In the genomic region with DNA sequence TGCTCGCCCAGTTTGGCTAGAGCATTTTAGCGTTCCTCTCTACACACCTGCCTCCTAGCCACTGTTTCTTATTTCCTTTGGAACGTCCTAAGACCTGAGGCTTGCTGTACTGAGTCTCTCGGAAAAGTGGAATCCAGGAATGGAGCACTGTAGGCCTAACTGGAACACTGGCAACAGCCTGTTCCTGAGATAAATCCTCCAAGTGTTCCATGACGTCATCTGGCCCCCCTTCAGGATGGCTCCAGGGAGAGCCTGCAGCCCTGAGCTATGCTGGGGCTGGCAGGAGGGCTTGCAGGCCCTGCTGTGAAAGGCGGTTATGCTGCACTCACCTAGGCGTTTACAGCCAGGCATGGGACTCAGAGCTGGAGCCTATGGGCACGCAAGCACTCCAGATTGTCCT, we compare ENCODE assay signal across 8 mouse cellular contexts.
DNase-seq lines count a peak whose midpoint lies in the region; ATAC-seq and TF ChIP-seq lines count a peak whose summit lies in the region.

No protein-coding gene starts in this region.

- peak overlapping the region; percentile 51 for H3K27ac ChIP-seq in heart, postnatal 0 days (ENCODE audit: low read depth)
- H3K27ac ChIP-seq in stomach, embryonic 14.5 days (ENCODE audit: low read length): no peak overlapping the region
- no peak overlapping the region for H3K27ac ChIP-seq in thymus, adult 2 months (ENCODE audit: control insufficient read depth, insufficient read depth, low read length)
- no peak overlapping the region for H3K27ac ChIP-seq in midbrain, embryonic 13.5 days

- H3K36me3 ChIP-seq in heart, postnatal 0 days (replicated peaks; ENCODE audit: control insufficient read depth, insufficient read depth, low read length): no peaks in the 10 kb centered on the region
- H3K36me3 ChIP-seq in stomach, embryonic 14.5 days (ENCODE audit: control insufficient read depth, insufficient read depth, low read length): no peaks in the 10 kb centered on the region
- 0 out of 2 replicates have a peak, but pooled peaks cover under 1% of the 10 kb centered on the region for H3K36me3 ChIP-seq in thymus, adult 2 months (ENCODE audit: control insufficient read depth, insufficient read depth, low read length)
- H3K36me3 ChIP-seq in midbrain, embryonic 13.5 days: no peaks in the 10 kb centered on the region

- H3K4me1 ChIP-seq in heart, postnatal 0 days (ENCODE audit: control insufficient read depth, insufficient read depth): peaks cover 17% of the 10 kb centered on the region
- H3K4me1 ChIP-seq in stomach, embryonic 14.5 days (ENCODE audit: control insufficient read depth, insufficient read depth, low read length): 0 out of 2 replicates have a peak, but pooled peaks cover 9% of the 10 kb centered on the region
- H3K4me1 ChIP-seq in thymus, adult 2 months (replicated peaks; ENCODE audit: control insufficient read depth, insufficient read depth, low read length): no peaks in the 10 kb centered on the region
- H3K4me1 ChIP-seq in midbrain, embryonic 13.5 days (replicated peaks): no peaks in the 10 kb centered on the region

- DNase-seq in urinary bladder, postnatal 14 days (ENCODE audit: low spot score): peak; percentile 20
- DNase-seq in urinary bladder, postnatal 25 days (ENCODE audit: low spot score): no peak
- peak; percentile 19 for DNase-seq in embryo, embryonic 9.5 days (ENCODE audit: extremely low spot score)
- DNase-seq in heart, postnatal 0 days (ENCODE audit: low spot score): peak; percentile 86
- peak; percentile 42 to 47 for DNase-seq in left cerebral cortex, postnatal 36 days (ENCODE audit: low spot score in 2 of 2)
- no peak for DNase-seq in thymus, adult 2 months

- H3K4me2 ChIP-seq in heart, postnatal 0 days (ENCODE audit: low read depth, low read length): no peak overlapping the region
- H3K4me2 ChIP-seq in stomach, embryonic 14.5 days (replicated peaks; ENCODE audit: low read depth, low read length): no peak overlapping the region
- no peak overlapping the region for H3K4me2 ChIP-seq in midbrain, embryonic 13.5 days (replicated peaks)

- intact Hi-C loops in left cerebral cortex, postnatal 36 days (cut with DNase I): loop anchor here (5.0 kb wide), 1 partner anchor 42 kb away; no protein-coding TSS in a partner anchor

- WGBS in heart, postnatal 0 days: 24% methylated on average over 8 of the region's 8 CpGs
- 33% methylated on average over 8 of the region's 8 CpGs for WGBS in stomach, embryonic 14.5 days
- 89% methylated on average over 8 of the region's 8 CpGs for WGBS in thymus, adult 2 months
- WGBS in midbrain, embryonic 13.5 days: 37% methylated on average over 8 of the region's 8 CpGs

- TF ChIP-seq EP300 in heart, postnatal 0 days (IDR thresholded peaks at IDR 0.05; ENCODE audit: low read depth): no peak

- TF ChIP-seq CTCF in heart, postnatal 0 days (IDR thresholded peaks at IDR 0.05; ENCODE audit: low read depth): no peak
- no peak for TF ChIP-seq CTCF in thymus, adult 2 months (IDR thresholded peaks at IDR 0.05; ENCODE audit: borderline replicate concordance, control insufficient read depth, extremely low read depth, insufficient read depth, low read length, poor library complexity)

- H3K9ac ChIP-seq in heart, postnatal 0 days (replicated peaks; ENCODE audit: low read depth, low read length): no peak overlapping the region
- no peak overlapping the region for H3K9ac ChIP-seq in stomach, embryonic 14.5 days (replicated peaks; ENCODE audit: low read depth, low read length)
- H3K9ac ChIP-seq in midbrain, embryonic 13.5 days (replicated peaks): no peak overlapping the region

- TF ChIP-seq POLR2A in thymus, adult 2 months (IDR thresholded peaks at IDR 0.05; ENCODE audit: control insufficient read depth, extremely low read depth, insufficient read depth, low read length, poor library complexity): no peak

- H3K27me3 ChIP-seq in heart, postnatal 0 days (ENCODE audit: control insufficient read depth, insufficient read depth, low read length): no peaks in the 10 kb centered on the region
- no peaks in the 10 kb centered on the region for H3K27me3 ChIP-seq in stomach, embryonic 14.5 days (ENCODE audit: control insufficient read depth, insufficient read depth, low read length)
- H3K27me3 ChIP-seq in thymus, adult 2 months (ENCODE audit: control insufficient read depth, insufficient read depth, low read length): no peaks in the 10 kb centered on the region
- no peaks in the 10 kb centered on the region for H3K27me3 ChIP-seq in midbrain, embryonic 13.5 days

- ATAC-seq in heart, postnatal 0 days (ENCODE audit: insufficient read depth, low read depth): peak; percentile 88
- ATAC-seq in stomach, embryonic 14.5 days (ENCODE audit: insufficient number of reproducible peaks, insufficient read depth, low FRiP score, low read depth): 0 out of 2 replicates have a peak, but pooled peaks have one; percentile 46
- ATAC-seq in midbrain, embryonic 13.5 days: no peak

- no peak overlapping the region for H3K4me3 ChIP-seq in heart, postnatal 0 days (ENCODE audit: low read depth, low read length)
- H3K4me3 ChIP-seq in stomach, embryonic 14.5 days (ENCODE audit: low read depth, low read length): no peak overlapping the region
- H3K4me3 ChIP-seq in thymus, adult 2 months (ENCODE audit: control insufficient read depth, insufficient read depth, low read length): no peak overlapping the region
- H3K4me3 ChIP-seq in midbrain, embryonic 13.5 days (replicated peaks): no peak overlapping the region

- H3K9me3 ChIP-seq in heart, postnatal 0 days (replicated peaks; ENCODE audit: control insufficient read depth, low read length): no peaks in the 10 kb centered on the region
- H3K9me3 ChIP-seq in stomach, embryonic 14.5 days (ENCODE audit: control insufficient read depth, low read depth, low read length): no peaks in the 10 kb centered on the region
- H3K9me3 ChIP-seq in midbrain, embryonic 13.5 days: no peaks in the 10 kb centered on the region

Comparison
In these comparisons a context has a peak if more than half of its experiments do, and no peak if none do; other contexts are left out.
1. DNase-seq: peak in urinary bladder, postnatal 14 days (single experiment), embryo, embryonic 9.5 days (single experiment), heart, postnatal 0 days (single experiment) and left cerebral cortex, postnatal 36 days (2 of 2); none in urinary bladder, postnatal 25 days (single experiment) and thymus, adult 2 months (single experiment).